Mouse (Mus musculus) cortical plate, adult 2 months (tissue): Measurements from ENCODE around the gene Zscan10.

Experiments used
- CTCF ChIP-seq: fragments of 200-500 bp; IDR thresholded peaks from 2 replicates; pipeline ENCODE4 v1.5.1; 2011; ENCODE audit warnings: mild to moderate bottlenecking, control low read depth, low read length; ENCODE audit not compliant: insufficient read depth; ENCODE audit errors: extremely low read depth
- POLR2A ChIP-seq: fragments of 200-500 bp; IDR thresholded peaks from 2 replicates; pipeline ENCODE4 v1.6.1; 2011; ENCODE audit warnings: mild to moderate bottlenecking, low read length, control low read depth; ENCODE audit not compliant: insufficient read depth; ENCODE audit errors: extremely low read depth

- TF ChIP-seq CTCF (no peak), POLR2A (no peak)
Measured at GRCm38 (mm10) chr17:23599605-23600063, 1.0 kb upstream of the Zscan10 start.
